Mouse (Mus musculus) heart, adult 2 months (tissue): ENCODE measurements around the gene Fryl.

Source experiments
- CTCF ChIP-seq: fragments of 200-600 bp; IDR thresholded peaks from 2 replicates; pipeline ENCODE4 v1.8.1; 2022; ENCODE audit warnings: antibody characterized with exemption, mild to moderate bottlenecking, moderate library complexity
- EP300 ChIP-seq: fragments of 200-500 bp; IDR thresholded peaks from 2 replicates; pipeline ENCODE4 v1.6.1; 2011; ENCODE audit warnings: low read depth, low read length, control low read depth; ENCODE audit not compliant: insufficient read depth
- POLR2A ChIP-seq: fragments of 200-500 bp; IDR thresholded peaks from 2 replicates; pipeline ENCODE4 v1.6.1; 2011; ENCODE audit warnings: mild to moderate bottlenecking, low read depth, low read length, control low read depth; ENCODE audit not compliant: insufficient read depth

DNA sequence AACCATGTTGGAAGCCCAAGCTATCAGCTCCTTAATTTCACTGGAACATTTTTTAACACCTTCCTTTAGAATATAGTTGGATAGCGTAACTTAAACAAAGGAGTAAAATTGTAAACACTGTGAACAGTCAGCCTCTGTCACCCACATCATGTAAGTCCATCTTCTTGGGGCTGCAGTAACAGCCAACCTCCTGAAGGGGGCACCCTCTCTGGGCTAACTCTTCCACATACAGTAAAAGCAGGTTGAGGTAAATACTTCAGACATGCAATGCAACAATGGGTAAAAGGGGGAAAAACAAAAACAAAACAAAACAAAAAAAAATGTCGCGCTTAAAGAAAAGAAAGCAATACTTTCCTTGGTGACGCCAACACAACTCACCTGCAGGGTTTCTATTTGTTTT is 141.5 kb downstream of the Fryl start:
- TF ChIP-seq CTCF (peak; percentile 89), POLR2A (no peak), EP300 (no peak)
